Mouse (Mus musculus): ENCODE measurements around the gene Krt88. TPM values are rescaled to one million over a fixed set of nuclear protein-coding genes. Genes with fewer than 3 reads are reported as not detected.

The Krt88 gene
- polyA plus RNA-seq (2015; fragmentation: Nextera tagmentation; extraction: Ambion mirVana), result not detected in 2 replicates

- peak within 1 kb of the TSS; percentile 6; the same call in 1 of the 2 replicates for H3K4me2 ChIP-seq (ENCODE audit: low read depth, low read length)
- H3K9me3 ChIP-seq (replicated peaks; ENCODE audit: control insufficient read depth, low read length), result no peaks in the 10 kb centered on the region
- no peak within 1 kb of the TSS for H3K27ac ChIP-seq (ENCODE audit: low read length)
- H3K36me3 ChIP-seq (ENCODE audit: control insufficient read depth, insufficient read depth), result no peaks in the 10 kb centered on the region
- no peak for ATAC-seq (replicated peaks; ENCODE audit: extremely low read depth, insufficient read depth, low FRiP score)
- WGBS, result 69% methylated on average over 2 of the region's 2 CpGs
- H3K27me3 ChIP-seq (ENCODE audit: control insufficient read depth, insufficient read depth, low read length), result no peaks in the 10 kb centered on the region; the same call in 1 of the 2 replicates
- no peaks in the 10 kb centered on the region for H3K4me1 ChIP-seq (ENCODE audit: control insufficient read depth, insufficient read depth, low read length)
- no peak within 1 kb of the TSS for H3K4me3 ChIP-seq (ENCODE audit: low read length)
- no peak within 1 kb of the TSS for H3K9ac ChIP-seq (ENCODE audit: low read length)
These were observed at the start of gene Krt88 for GRCm38 (mm10) chr15:101447444-101447843. Gene Krt88, plus strand, starts transcription at chr15:101447744.

- ATAC-seq (replicated peaks; ENCODE audit: extremely low read depth, insufficient read depth, low FRiP score), result no peak
- 68% methylated on average over 8 of the region's 8 CpGs for WGBS
These were observed 49.3 kb upstream of the Krt88 start for GRCm38 (mm10) chr15:101398269-101398668.

GRCm38 (mm10) chr15:101410775-101411174, 36.8 kb upstream of the Krt88 start, which contains the start of gene Krt7:
Gene Krt7, plus strand, starts transcription at chr15:101411043.
- 0 out of 2 replicates have a peak, but pooled peaks cover 3% of the 10 kb centered on the region for H3K4me1 ChIP-seq (ENCODE audit: control insufficient read depth, insufficient read depth, low read length)
- peaks cover 23% of the 10 kb centered on the region for H3K27me3 ChIP-seq (ENCODE audit: control insufficient read depth, insufficient read depth, low read length)
- no peaks in the 10 kb centered on the region for H3K36me3 ChIP-seq (ENCODE audit: control insufficient read depth, insufficient read depth)
- H3K27ac ChIP-seq (ENCODE audit: low read length), result 0 out of 2 replicates have a peak within 1 kb of the TSS, but pooled peaks have one; percentile 4
- no peak for ATAC-seq (replicated peaks; ENCODE audit: extremely low read depth, insufficient read depth, low FRiP score)
- H3K9me3 ChIP-seq (replicated peaks; ENCODE audit: control insufficient read depth, low read length), result no peaks in the 10 kb centered on the region
- no peak within 1 kb of the TSS for H3K9ac ChIP-seq (ENCODE audit: low read length)
- WGBS, result 34% methylated on average over 2 of the region's 2 CpGs
- no peak within 1 kb of the TSS; the same call in 1 of the 2 replicates for H3K4me3 ChIP-seq (ENCODE audit: low read length)
- H3K4me2 ChIP-seq (ENCODE audit: low read depth, low read length), result 0 out of 2 replicates have a peak within 1 kb of the TSS, but pooled peaks have one; percentile 6

More at GRCm38 (mm10) chr15:101398269-101398668, 49.3 kb upstream of the Krt88 start:
- Histone ChIP-seq H3K27me3 (ENCODE audit: control insufficient read depth, insufficient read depth, low read length) (no peaks in the 10 kb centered on the region), H3K27ac (ENCODE audit: low read length) (no peak overlapping the region), H3K4me1 (ENCODE audit: control insufficient read depth, insufficient read depth, low read length) (no peaks in the 10 kb centered on the region), H3K4me2 (ENCODE audit: low read depth, low read length) (no peak overlapping the region), H3K4me3 (ENCODE audit: low read length) (no peak overlapping the region), H3K36me3 (ENCODE audit: control insufficient read depth, insufficient read depth) (no peaks in the 10 kb centered on the region), H3K9ac (ENCODE audit: low read length) (no peak overlapping the region), H3K9me3 (replicated peaks; ENCODE audit: control insufficient read depth, low read length) (no peaks in the 10 kb centered on the region)

GRCm38 (mm10) chr15:101412188-101412587, 35.4 kb upstream of the Krt88 start:
- H3K9ac ChIP-seq (ENCODE audit: low read length), result no peak overlapping the region
- ATAC-seq (replicated peaks; ENCODE audit: extremely low read depth, insufficient read depth, low FRiP score), result no peak
- no peaks in the 10 kb centered on the region for H3K36me3 ChIP-seq (ENCODE audit: control insufficient read depth, insufficient read depth)
- peak overlapping the region; percentile 17 for H3K4me3 ChIP-seq (ENCODE audit: low read length)
- H3K27ac ChIP-seq (ENCODE audit: low read length), result no peak overlapping the region
- H3K4me2 ChIP-seq (ENCODE audit: low read depth, low read length), result no peak overlapping the region
- 30% methylated on average over 31 of the region's 31 CpGs for WGBS
- H3K27me3 ChIP-seq (ENCODE audit: control insufficient read depth, insufficient read depth, low read length), result peaks cover 23% of the 10 kb centered on the region
- 0 out of 2 replicates have a peak, but pooled peaks cover 3% of the 10 kb centered on the region for H3K4me1 ChIP-seq (ENCODE audit: control insufficient read depth, insufficient read depth, low read length)
- H3K9me3 ChIP-seq (replicated peaks; ENCODE audit: control insufficient read depth, low read length), result no peaks in the 10 kb centered on the region

- H3K27me3 ChIP-seq (ENCODE audit: control insufficient read depth, insufficient read depth, low read length), result peaks cover 23% of the 10 kb centered on the region
- no peak overlapping the region for H3K4me2 ChIP-seq (ENCODE audit: low read depth, low read length)
- H3K9ac ChIP-seq (ENCODE audit: low read length), result no peak overlapping the region
These were observed 33.5 kb upstream of the Krt88 start for GRCm38 (mm10) chr15:101413916-101414635.

GRCm38 (mm10) chr15:101414807-101415565, 32.6 kb upstream of the Krt88 start:
- H3K4me3 ChIP-seq (ENCODE audit: low read length), result no peak overlapping the region
- 0 out of 2 replicates have a peak, but pooled peaks cover 3% of the 10 kb centered on the region for H3K4me1 ChIP-seq (ENCODE audit: control insufficient read depth, insufficient read depth, low read length)
- no peaks in the 10 kb centered on the region for H3K36me3 ChIP-seq (ENCODE audit: control insufficient read depth, insufficient read depth)
- H3K9ac ChIP-seq (ENCODE audit: low read length), result no peak overlapping the region
- no peak overlapping the region for H3K4me2 ChIP-seq (ENCODE audit: low read depth, low read length)
- no peaks in the 10 kb centered on the region for H3K9me3 ChIP-seq (replicated peaks; ENCODE audit: control insufficient read depth, low read length)
- no peak for ATAC-seq (replicated peaks; ENCODE audit: extremely low read depth, insufficient read depth, low FRiP score)
- H3K27me3 ChIP-seq (ENCODE audit: control insufficient read depth, insufficient read depth, low read length), result peaks cover 23% of the 10 kb centered on the region
- 50% methylated on average over 11 of the region's 11 CpGs for WGBS
- no peak overlapping the region for H3K27ac ChIP-seq (ENCODE audit: low read length)

More at GRCm38 (mm10) chr15:101413916-101414635, 33.5 kb upstream of the Krt88 start:
- H3K27ac ChIP-seq (ENCODE audit: low read length), result no peak overlapping the region
- H3K4me1 ChIP-seq (ENCODE audit: control insufficient read depth, insufficient read depth, low read length), result 0 out of 2 replicates have a peak, but pooled peaks cover 3% of the 10 kb centered on the region
- ATAC-seq (replicated peaks; ENCODE audit: extremely low read depth, insufficient read depth, low FRiP score), result no peak
- H3K9me3 ChIP-seq (replicated peaks; ENCODE audit: control insufficient read depth, low read length), result no peaks in the 10 kb centered on the region
- no peaks in the 10 kb centered on the region for H3K36me3 ChIP-seq (ENCODE audit: control insufficient read depth, insufficient read depth)
- WGBS, result 43% methylated on average over 7 of the region's 7 CpGs
- no peak overlapping the region for H3K4me3 ChIP-seq (ENCODE audit: low read length)

- Histone ChIP-seq H3K9ac (ENCODE audit: low read length) (no peak overlapping the region), H3K36me3 (ENCODE audit: control insufficient read depth, insufficient read depth) (no peaks in the 10 kb centered on the region), H3K4me3 (ENCODE audit: low read length) (no peak overlapping the region), H3K4me1 (ENCODE audit: control insufficient read depth, insufficient read depth, low read length) (no peaks in the 10 kb centered on the region), H3K27ac (ENCODE audit: low read length) (no peak overlapping the region), H3K4me2 (ENCODE audit: low read depth, low read length) (no peak overlapping the region), H3K9me3 (replicated peaks; ENCODE audit: control insufficient read depth, low read length) (no peaks in the 10 kb centered on the region), H3K27me3 (ENCODE audit: control insufficient read depth, insufficient read depth, low read length) (no peaks in the 10 kb centered on the region)
- no peak for ATAC-seq (replicated peaks; ENCODE audit: extremely low read depth, insufficient read depth, low FRiP score)
- 69% methylated on average over 4 of the region's 4 CpGs for WGBS
These were observed 28.6 kb upstream of the Krt88 start for GRCm38 (mm10) chr15:101418950-101419349.

GRCm38 (mm10) chr15:101420903-101421302, 26.6 kb upstream of the Krt88 start:
- Histone ChIP-seq H3K4me1 (ENCODE audit: control insufficient read depth, insufficient read depth, low read length) (no peaks in the 10 kb centered on the region), H3K27ac (ENCODE audit: low read length) (no peak overlapping the region), H3K4me3 (ENCODE audit: low read length) (no peak overlapping the region), H3K27me3 (ENCODE audit: control insufficient read depth, insufficient read depth, low read length) (no peaks in the 10 kb centered on the region), H3K9me3 (replicated peaks; ENCODE audit: control insufficient read depth, low read length) (no peaks in the 10 kb centered on the region), H3K9ac (ENCODE audit: low read length) (no peak overlapping the region), H3K4me2 (ENCODE audit: low read depth, low read length) (no peak overlapping the region), H3K36me3 (ENCODE audit: control insufficient read depth, insufficient read depth) (no peaks in the 10 kb centered on the region)
- no peak for ATAC-seq (replicated peaks; ENCODE audit: extremely low read depth, insufficient read depth, low FRiP score)
- WGBS, result 56% methylated on average over 6 of the region's 6 CpGs

GRCm38 (mm10) chr15:101424914-101425313, 22.6 kb upstream of the Krt88 start:
- Histone ChIP-seq H3K4me1 (ENCODE audit: control insufficient read depth, insufficient read depth, low read length) (no peaks in the 10 kb centered on the region), H3K36me3 (ENCODE audit: control insufficient read depth, insufficient read depth) (no peaks in the 10 kb centered on the region), H3K27me3 (ENCODE audit: control insufficient read depth, insufficient read depth, low read length) (no peaks in the 10 kb centered on the region), H3K9ac (ENCODE audit: low read length) (no peak overlapping the region), H3K27ac (ENCODE audit: low read length) (no peak overlapping the region), H3K4me2 (ENCODE audit: low read depth, low read length) (no peak overlapping the region), H3K9me3 (replicated peaks; ENCODE audit: control insufficient read depth, low read length) (no peaks in the 10 kb centered on the region), H3K4me3 (ENCODE audit: low read length) (no peak overlapping the region)
- 20% methylated on average over 5 of the region's 5 CpGs for WGBS
- no peak for ATAC-seq (replicated peaks; ENCODE audit: extremely low read depth, insufficient read depth, low FRiP score)

All from heart, embryonic 16.5 days (tissue).